Mouse (Mus musculus) left cerebral cortex, postnatal 10 days (tissue): ENCODE results near the gene Opa1. TPM values are rescaled to one million over a fixed set of nuclear protein-coding genes. Genes with fewer than 3 reads are reported as not detected.

ENCODE experiments used
- DNase-seq, 2 experiments: peaks; one replicate each; pipeline ENCODE4 v3.0.0; 2021 to 2022; ENCODE audit warnings: low spot score in 2 of 2, mixed read lengths in 1 of 2; ENCODE audit errors: extremely low spot score in 1 of 2
- intact Hi-C: fragments of 180-260 bp; cut with DNase I; formaldehyde crosslinking; loops from one replicate; pipeline ENCODE4 v1.15.1; 2025
- total RNA-seq, 2 experiments: library from RNA; stranded (reverse); gene quantifications; 2 replicates each; pipeline ENCODE4 v1.2.3; 2021

The Opa1 gene
- total RNA-seq, 2 experiments from 2014 or later, result 115 to 119 TPM

DNA sequence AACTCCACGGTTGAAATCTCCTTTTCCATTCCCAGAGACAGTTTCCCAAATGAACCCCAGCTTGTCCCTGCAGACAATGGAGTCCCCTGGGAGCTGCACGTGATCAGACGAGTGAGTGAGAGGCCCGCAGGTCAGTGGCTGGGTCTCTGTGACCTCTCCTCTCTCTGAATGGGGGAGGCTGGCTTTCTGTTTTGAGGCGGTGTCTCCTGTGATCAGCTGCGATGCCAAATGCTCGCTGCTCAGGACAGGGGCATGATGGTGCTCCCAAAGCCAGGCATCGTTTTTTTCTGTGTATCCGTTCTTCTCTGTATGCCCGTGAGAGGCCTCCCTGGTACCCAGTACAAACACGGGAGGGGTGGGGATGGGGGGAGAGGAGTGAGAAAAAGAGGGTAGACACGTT, 104.4 kb downstream of the Opa1 start:
- intact Hi-C loops, result no loop called here
- no peak for DNase-seq

DNA sequence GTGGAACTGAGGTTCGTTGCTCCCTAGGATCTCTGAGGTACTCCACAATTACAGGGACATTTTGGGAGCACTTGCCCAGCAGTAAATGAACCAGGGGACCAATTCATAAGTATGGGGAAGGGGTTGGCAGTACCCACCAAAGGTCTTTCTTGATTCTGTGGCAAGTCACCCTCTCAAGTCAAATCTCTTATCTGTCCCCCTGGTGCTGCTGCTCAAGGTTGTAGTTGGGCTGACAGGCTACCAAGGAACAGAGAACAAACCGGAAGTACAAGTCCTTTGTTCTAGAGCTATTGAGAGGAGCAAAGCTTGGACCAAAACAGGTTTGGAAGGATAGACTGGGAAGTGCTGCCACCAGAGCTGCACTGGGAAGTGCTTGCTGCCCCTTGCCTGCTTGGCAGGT, 105.0 kb downstream of the Opa1 start:
- DNase-seq, result no peak
- intact Hi-C loops, result no loop called here

DNA sequence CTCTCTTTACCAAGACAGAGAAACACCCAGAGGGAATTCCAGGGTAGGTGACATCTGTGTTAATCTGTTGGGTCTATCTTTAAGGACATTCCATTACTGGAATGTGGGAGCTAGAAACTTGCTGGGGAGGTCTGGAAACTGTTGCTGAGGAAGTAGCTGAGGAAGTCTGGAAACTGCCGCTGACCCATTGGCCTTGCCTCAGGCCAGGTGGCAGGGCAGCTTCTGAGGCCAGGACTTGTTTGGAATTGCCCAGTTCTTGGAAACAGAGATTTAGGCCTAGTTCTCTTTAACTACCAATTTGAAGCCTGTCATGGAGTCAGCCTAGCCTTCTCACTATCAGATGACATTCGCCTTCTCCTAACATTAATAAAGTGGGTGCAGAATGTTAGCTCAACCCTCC, 105.5 kb downstream of the Opa1 start:
- no peak for DNase-seq
- intact Hi-C loops, result no loop called here

DNA sequence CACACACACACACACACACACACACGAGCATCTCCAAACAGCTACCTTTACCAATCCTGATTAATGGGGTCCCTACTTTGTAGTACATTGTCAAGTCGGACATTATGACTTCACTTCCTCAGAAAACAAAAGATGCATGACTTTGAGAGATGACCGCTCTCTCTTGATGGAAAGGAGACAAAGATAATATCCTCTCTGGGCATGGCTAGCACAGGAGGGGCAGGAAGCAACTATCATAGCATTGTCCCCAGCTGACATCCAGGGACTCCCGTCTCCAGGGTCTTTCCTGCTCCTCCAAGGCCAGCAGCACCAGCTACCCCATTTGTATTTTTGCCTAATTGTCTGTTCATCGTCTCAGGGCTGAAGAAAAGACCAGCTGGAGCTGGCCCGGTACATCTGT, 107.0 kb downstream of the Opa1 start:
- intact Hi-C loops, result no loop called here
- no peak for DNase-seq

DNA sequence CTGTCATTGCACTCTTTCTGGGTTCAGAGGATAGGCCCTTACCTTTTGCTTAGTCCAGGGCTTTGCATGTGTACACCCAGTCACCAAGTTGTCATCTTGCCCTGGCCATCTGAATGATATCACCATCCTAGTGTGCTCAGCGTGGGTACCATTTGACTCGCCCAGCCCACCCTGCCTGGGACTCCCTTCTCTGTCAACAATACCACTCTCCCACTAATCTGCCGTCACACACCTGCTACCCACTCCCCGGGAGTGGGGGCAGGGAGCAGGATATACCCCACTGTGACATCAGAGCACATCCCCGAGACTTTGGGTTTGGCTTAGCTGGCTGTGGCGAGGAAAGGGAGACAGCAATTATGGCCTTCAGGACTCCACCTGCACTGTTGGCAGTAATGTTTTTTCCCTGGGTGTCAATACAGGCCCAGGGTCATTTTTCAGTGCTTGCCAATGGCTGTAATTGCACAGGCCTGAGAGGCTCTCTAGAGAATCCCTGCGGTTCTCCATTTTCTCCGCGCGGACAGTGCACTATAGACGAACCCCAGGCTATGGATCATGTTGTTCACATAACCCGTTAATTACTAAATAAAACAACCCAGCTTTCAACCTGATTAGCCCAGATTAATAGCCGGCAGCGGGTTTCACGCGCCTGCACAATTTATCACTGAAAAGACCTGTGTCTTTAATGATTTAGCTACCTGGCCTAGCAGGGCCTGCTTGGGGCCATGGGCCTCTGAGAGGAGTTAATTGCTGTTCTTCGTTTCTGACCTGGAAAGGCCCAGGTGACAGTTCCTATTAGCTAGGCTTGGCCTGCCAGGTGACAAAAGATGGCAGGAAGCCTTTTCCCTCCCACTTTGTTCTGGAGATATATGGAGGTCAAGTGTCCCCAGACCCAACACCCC, 109.1 kb downstream of the Opa1 start:
- DNase-seq, result no peak
- intact Hi-C loops, result no loop called here

DNA sequence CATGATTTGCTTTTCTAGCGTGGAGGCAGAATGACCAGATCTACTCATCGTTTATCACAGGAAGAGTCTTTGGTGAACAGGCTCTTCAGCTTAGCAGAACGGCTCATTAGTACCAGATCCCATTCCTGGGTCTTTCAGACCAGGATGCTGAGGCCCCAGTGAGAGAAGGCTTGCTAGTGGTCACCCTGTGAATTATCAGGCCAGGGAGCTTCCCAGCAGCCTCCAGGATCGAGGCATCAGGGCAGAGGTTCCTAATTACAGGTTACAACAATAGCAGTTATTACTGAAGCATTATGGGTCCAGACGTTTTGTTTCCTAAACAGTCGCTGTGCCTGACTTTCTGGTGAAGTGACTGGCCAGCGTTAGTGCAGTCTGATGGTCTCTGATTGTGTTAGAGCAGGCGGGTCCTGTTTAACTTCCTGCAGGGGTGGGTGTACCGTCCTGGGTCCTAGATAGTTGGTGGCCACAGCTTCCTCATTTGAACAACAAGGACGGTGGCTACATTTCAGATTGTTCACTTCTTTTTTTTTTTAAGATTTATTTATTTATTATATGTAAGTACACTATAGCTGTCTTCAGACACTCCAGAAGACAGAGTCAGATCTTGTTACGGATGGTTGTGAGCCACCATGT, 110.2 kb downstream of the Opa1 start:
- intact Hi-C loops, result no loop called here

DNA sequence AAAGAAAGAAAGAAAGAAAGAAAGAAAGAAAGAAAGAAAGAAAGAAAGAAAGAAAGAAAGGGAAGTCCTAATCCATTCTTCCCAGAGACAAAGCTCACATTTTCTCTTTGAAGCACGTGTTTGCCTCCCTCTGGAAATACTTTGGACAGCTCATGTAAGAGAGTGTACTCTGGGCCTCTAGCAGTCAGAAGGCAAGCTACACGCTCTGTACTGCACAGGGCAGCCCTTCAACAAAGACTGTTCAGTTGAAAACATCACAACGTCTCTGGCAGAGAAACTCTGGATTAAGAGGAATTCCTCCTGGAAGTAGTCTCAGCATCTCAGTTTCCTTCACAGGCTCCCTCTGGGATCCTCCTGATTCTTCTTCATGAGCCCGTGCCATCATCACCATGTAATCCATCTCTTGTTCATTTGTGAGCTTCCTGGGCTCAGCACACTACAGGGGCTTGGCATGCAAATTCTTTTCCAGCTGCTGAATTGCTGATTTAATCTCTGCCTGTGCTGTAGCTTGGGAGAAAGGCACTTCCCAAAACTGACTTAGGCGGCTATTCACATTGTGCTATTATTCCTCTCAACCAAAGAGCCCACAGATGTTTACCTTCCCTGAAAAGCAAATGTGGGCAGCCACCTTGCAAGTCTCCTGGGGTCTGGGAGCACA, 114.0 kb downstream of the Opa1 start:
- intact Hi-C loops, result no loop called here
- DNase-seq, result no peak

More for the DNA sequence above, 110.2 kb downstream of the Opa1 start:
- no peak for DNase-seq

DNA sequence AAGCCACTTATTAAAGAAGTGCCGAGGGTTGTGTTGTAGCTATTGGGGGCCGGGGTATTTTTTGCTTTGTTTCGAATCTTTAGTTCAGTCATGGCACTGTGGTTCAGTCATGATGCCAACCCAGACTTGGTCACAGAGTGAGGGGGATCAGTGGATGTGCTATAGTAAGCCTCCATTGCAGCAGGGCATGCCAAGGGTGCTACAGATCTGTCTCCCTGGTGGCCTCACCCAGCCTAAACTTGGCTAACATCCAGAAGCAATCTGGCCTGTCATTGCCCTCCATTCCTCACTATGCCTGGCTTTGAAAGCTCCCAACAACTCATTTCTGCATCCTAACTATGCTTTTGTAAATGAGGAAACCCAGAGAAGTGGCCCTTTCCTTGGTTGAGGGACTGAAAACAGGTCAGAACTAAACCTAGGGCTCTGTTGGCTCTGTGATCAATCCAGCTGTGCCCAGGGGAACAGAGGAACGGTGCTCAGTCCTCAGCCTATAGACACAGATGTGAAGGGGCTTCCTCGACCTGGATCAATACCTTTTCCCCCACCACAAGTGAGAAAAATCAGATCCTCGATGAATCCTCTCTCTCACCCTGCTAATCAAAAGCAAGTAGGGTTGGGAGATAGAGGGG, 114.8 kb downstream of the Opa1 start:
- intact Hi-C loops, result no loop called here
- no peak for DNase-seq

DNA sequence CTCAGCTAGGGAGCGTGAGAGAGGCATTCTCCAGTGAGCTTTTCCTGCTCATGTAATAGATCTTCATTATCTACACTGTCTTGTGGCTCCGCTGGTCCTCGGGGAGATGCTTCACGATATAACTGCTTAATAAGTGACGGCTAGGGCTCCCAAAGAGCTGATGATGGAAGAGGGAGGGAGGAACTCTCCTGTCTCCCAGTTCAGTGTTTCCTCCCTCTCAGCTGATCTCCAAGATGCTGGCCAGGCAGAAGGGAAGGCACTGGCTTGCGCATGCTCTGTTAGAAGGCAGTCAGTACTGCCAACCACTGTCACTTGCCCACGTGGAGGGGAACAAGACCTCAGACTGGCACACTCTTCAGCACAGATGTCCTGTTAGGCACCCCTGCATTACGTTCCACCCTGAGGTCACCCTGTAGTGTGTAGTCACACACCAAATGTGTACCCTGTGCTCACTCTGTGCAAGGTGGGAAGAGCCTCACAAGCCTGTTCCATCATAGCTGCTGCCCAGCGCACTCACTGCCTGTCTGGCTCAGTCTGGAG, 115.4 kb downstream of the Opa1 start:
- no peak for DNase-seq
- intact Hi-C loops, result no loop called here

Other genes with a start within 250 kb of the Opa1 start
- 10 to 100 TPM; 10.4 to 12.4 TPM for gene Atp13a5, start 200.6 kb upstream of the Opa1 start, total RNA-seq
- 10 to 100 TPM in 1 of 2 experiments, 1 to 10 TPM in 1; 8.8 to 10.3 TPM for gene Atp13a4, start 34.5 kb upstream of the Opa1 start, total RNA-seq